Mouse (Mus musculus) adrenal gland (tissue): ENCODE results near the gene Cpne8.
"Not testable (repeated sequence)": the region's sequence is repeated elsewhere in the genome, so short reads cannot be mapped to it uniquely, and the experiment has no call there.

Source experiments
- intact Hi-C: fragments of 180-260 bp; cut with DNase I; formaldehyde crosslinking; loops from one replicate; pipeline ENCODE4 v1.15.1; 2025

Cpne8 gene

GRCm38 (mm10) chr15:90616116-90616798 is 63.0 kb downstream of the Cpne8 start:
- intact Hi-C loops: no loop called here

GRCm38 (mm10) chr15:90610767-90611166 is 68.5 kb downstream of the Cpne8 start:
- intact Hi-C loops: not testable (repeated sequence)

GRCm38 (mm10) chr15:90609836-90610415 is 69.3 kb downstream of the Cpne8 start:
- intact Hi-C loops: no loop called here

- intact Hi-C loops: no loop called here
Observed at GRCm38 (mm10) chr15:90608368-90608767, 70.9 kb downstream of the Cpne8 start.

GRCm38 (mm10) chr15:90607181-90607580 is 72.1 kb downstream of the Cpne8 start:
- intact Hi-C loops: no loop called here

- intact Hi-C loops: no loop called here
Observed at GRCm38 (mm10) chr15:90603676-90604075, 75.6 kb downstream of the Cpne8 start.

- intact Hi-C loops: no loop called here
Observed at GRCm38 (mm10) chr15:90597715-90598497, 81.3 kb downstream of the Cpne8 start.

GRCm38 (mm10) chr15:90595592-90595991 is 83.6 kb downstream of the Cpne8 start:
- intact Hi-C loops: no loop called here

- intact Hi-C loops: no loop called here
Observed at GRCm38 (mm10) chr15:90589587-90589986, 89.6 kb downstream of the Cpne8 start.

- intact Hi-C loops: no loop called here
Observed at GRCm38 (mm10) chr15:90577402-90577801, 101.8 kb downstream of the Cpne8 start.

- intact Hi-C loops: no loop called here
Observed at GRCm38 (mm10) chr15:90569246-90569645, 110.0 kb downstream of the Cpne8 start.

GRCm38 (mm10) chr15:90568050-90568449 is 111.2 kb downstream of the Cpne8 start:
- intact Hi-C loops: no loop called here

GRCm38 (mm10) chr15:90563996-90564395 is 115.2 kb downstream of the Cpne8 start:
- intact Hi-C loops: no loop called here

- intact Hi-C loops: no loop called here
Observed at GRCm38 (mm10) chr15:90561613-90562012, 117.6 kb downstream of the Cpne8 start.

- intact Hi-C loops: no loop called here
Observed at GRCm38 (mm10) chr15:90548589-90548988, 130.6 kb downstream of the Cpne8 start.

GRCm38 (mm10) chr15:90543447-90543846 is 135.8 kb downstream of the Cpne8 start:
- intact Hi-C loops: no loop called here

GRCm38 (mm10) chr15:90542126-90542525 is 137.1 kb downstream of the Cpne8 start:
- intact Hi-C loops: no loop called here

GRCm38 (mm10) chr15:90536311-90537202 is 142.7 kb downstream of the Cpne8 start:
- intact Hi-C loops: no loop called here

- intact Hi-C loops: no loop called here
Observed at GRCm38 (mm10) chr15:90535730-90536129, 143.5 kb downstream of the Cpne8 start.

- intact Hi-C loops: no loop called here
Observed at GRCm38 (mm10) chr15:90512769-90513168, 166.5 kb downstream of the Cpne8 start.

GRCm38 (mm10) chr15:90497080-90497479 is 182.2 kb downstream of the Cpne8 start:
- intact Hi-C loops: no loop called here
